Mouse (Mus musculus): ENCODE measurements at regions not wholly inside any gene's neighbourhood (a gene's known extent, or its start where the extent isn't known, plus 50 kb on each side); places are given as distances from the start of the nearest gene placed in this dataset.

DNA sequence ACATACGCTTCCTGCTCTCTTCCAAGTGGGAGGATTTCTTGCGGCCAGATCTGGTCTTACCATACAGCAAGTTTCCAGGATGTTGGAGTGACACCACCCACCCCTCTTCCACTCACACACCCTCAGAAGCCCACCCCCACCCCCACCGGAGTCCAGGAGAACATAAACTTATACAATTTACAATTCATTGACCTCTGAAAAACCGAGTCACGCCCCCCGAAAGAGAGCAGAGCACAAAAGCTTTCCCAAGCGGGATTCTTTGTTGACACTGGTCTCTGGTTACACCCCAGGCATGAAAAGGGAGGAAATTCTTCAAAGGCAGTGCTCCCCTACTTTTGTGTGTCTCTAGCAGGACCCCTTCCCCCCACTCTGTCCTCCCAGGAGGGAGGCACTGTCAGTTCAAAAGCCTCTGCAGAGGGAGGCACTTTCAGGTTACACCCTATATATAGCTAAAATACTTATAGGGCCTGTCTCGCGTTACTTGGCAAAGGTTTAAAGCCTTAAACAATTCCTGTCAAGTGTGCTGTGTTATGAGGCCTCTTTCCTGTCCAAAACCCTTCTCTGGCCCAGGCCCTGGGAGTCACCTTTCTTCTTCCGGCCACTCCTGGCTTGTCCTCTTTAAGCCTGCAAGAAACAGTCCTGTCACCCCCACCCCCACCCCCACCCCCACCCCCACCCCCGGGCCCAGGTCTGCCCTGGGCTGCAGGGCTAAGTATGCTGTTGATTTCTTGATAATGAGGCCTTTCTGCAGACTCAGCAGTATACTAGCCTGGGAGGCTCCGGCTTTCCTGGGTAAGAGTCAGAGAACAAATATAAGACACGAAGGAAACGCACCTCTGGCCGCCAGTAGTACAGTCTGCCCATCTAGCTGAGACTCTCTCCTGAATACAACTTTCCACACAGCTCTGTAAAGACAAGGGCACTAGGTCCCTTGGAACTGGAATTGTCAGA, 63.6 kb upstream of the Klf3 start:
- no peak for DNase-seq (ENCODE audit: low read depth)

DNA sequence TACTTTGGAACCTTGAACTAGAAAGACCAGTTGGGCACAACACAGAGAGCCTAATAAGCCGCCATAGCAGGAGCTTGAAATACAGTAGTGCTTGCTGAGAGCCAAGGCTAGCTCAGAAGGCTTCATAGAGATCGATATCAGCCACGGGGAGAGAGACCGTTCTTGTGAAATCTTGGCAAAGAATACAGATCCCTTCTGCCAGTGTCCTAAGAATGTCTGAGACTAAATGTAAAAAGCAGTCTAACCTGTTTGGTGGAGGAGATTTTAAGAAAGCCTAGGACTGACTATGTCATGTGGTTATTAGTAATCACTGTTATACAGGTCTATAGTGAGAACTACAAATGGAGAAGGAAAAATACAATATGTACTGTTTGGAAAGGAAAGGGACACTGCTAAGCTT, 59.1 kb upstream of the Klf3 start:
- no peak for DNase-seq (ENCODE audit: low read depth)

DNA sequence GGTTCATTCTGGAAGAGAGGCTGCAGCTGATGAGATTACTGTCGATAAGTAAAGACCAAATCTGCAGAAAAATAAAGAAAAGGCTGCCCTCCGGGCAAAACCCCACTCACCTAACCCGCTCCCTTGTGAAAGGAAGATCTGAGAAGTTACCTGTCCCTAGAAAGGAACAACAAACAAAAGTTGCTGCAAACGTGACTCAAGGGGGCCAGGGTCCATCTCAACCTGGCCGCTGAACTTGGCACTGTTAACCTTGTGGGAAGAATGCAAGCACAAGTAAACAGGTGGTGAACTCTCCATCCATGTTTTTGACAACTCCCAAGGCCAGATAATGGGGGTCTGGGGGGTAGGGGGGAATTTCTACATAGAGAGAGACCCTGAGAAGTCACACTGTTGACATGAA, 58.7 kb upstream of the Klf3 start:
- no peak for DNase-seq (ENCODE audit: low read depth)

DNA sequence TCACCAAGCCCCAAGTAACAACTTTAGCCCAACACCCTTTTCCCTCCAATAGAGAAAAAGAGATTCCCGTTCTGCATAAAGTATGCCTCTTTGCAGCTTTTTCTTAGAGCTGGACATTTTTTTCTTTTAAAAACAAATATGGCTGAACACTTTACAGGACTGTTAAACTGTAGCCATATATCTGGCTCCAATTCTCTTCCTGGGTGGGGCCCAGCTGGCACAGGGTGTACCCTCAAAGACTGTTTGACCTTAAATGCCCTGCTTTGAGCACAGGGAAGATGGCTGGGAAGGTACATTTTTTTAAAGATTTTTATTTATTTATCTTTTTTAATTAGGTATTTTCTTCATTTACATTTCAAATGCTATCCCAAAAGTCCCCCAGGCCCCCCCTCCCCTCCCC, 55.7 kb upstream of the Klf3 start:
- DNase-seq (ENCODE audit: low read depth) = no peak

DNA sequence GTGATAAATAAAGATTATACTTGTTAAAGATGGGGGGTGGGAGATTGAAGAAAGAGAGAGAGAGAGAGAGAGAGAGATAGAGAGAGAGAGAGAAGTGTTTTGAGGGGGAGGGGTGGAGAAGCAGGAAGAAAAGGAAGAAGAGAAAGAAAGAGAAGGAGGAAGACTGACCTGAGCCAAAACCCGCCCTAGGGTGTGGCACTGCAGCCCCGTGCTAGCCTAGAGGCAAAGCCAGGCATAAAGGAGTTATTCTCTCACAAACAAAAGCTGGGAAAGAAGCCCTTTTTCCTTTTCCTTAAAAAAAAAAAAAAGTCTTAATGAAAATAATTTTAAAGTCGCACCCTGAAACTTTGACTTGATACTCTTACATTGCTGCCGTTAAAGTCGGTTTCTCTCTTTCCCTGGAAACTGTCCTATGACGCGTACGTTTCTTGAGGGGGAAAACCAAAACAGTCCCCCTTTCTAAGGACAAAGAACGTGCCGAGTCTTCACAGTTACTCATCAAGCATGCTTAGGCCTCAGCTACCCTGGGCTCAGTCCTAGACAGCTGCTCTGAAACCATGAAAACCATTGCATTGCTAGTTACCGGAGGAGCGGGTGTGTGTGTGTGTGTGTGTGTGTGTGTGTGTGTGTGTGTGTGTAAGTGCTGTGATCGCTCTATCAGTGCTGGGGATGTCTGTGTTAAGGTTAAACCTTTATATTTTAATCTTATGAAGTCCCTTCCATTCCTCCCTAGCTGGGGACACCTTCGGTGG, 53.6 kb upstream of the Klf3 start:
- no peak for DNase-seq (ENCODE audit: low read depth)

DNA sequence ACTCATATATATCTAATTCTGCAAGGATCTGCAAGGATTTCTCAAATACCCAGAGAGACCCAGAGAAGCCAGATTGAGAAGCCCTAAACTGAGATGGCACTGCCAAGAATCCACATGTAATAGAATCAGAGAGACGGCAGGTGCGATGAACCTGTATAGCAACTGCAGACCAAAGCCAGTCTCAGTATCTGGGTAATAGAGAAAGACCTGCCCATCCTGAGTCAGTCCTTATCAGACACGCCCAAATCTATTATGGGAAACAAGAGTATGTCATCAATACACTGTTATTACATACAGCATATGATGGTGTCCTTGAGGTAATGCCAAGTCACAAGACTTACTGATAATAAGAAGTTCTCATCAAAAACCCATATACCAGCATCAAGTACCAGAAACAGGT, 52.8 kb upstream of the Klf3 start:
- DNase-seq (ENCODE audit: low read depth) = no peak

DNA sequence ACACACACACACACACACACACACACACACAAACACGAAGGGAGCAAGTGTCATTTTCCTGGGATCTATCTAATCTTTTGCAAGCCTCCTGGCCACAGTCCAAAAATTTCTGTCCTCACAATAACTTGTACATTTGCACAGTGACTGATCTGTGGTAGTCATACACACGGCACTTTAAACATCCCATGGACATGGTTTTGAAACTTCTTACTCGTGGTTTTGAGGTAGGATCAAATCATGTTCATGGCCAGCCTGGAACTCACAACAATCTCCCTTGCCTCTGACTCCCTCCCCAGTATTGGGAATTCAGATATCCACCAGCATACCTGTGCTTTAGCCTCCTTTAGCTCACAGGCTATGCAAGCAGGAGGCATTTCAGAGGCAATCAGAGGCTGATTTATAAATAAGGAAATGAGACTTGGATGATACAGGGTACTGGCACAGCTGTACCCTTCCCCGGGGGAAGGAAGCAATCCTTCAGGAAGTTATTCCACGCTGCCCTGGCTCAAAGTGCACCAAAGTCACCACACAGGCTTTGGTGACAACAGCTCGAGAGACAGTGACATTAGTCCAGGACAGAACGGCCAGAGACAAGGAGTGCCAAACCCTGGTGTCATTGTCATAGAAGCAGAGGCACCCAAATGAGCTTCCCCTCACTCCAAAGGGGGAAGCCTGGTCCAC, 52.1 kb upstream of the Klf3 start:
- no peak for DNase-seq (ENCODE audit: low read depth)

DNA sequence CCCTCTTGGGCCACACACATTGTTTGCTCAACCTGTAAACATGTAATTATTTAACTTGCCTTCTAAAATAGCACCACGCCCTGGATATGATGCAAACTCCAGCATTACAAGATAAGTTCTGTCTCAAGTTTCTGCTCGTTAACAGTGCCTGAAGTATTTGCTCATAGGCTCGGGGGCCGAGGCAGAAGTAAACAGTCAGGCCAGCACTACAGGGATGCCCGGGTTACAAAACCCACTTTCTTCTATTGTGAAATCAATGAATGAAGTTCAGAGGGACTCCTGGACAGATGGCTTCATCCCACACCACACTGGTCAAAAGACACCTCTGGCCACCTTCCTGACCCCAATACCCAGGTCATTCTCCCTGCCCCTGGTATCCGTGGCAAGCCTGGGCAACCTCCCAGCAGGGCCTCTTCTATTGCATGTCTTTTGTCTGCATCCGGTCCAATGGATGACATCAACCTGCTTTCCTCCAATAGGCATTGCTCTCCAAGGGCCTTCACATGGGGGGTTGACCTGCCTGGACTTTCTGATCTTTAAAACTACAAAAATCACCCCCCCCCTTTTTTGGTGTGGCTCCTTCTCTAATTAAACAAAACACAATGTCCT, 49.9 kb upstream of the Klf3 start:
- no peak for DNase-seq (ENCODE audit: low read depth)
